Mouse (Mus musculus): ENCODE measurements around the gene Usp43. TPM values are rescaled to one million over a fixed set of nuclear protein-coding genes. Genes with fewer than 3 reads are reported as not detected.

Gene Usp43
- polyA plus RNA-seq, 1 experiment, result 3.5 TPM

DNA sequence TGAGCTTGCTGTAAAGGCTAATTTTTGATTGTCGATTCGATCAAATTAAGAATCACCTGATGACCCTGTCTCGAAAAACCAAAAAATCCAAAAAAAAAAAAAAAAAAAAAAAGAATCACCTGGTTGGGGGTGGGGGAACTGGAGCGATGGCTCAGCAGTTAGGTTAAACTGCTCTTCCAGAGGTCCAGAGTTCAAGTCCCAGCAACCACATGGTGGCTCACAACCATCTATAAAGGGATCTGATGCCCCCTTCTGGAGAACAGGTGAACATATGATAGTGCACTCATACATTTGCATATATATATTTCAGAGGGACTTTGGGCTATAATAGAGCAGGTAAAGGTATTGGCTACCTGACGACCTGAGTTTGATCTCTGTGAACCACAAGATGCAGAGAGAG, 1.8 kb upstream of the Usp43 start:
- Histone ChIP-seq H3K27me3 (ENCODE audit: control insufficient read depth, insufficient read depth, insufficient read length) (no peaks in the 10 kb centered on the region), H3ac (ENCODE audit: control insufficient read depth, insufficient read length) (no peak overlapping the region), H3K79me2 (ENCODE audit: control insufficient read depth, insufficient read depth) (no peaks in the 10 kb centered on the region), H3K4me2 (ENCODE audit: low read depth) (no peak overlapping the region), H3K36me3 (ENCODE audit: control insufficient read depth, insufficient read depth) (no peaks in the 10 kb centered on the region), H3K4me3 (no peak overlapping the region)
- TF ChIP-seq POLR2A (IDR thresholded peaks at IDR 0.05; ENCODE audit: insufficient read length, low read depth) (no peak), CEBPB (IDR thresholded peaks at IDR 0.05; ENCODE audit: insufficient read depth, poor library complexity, severe bottlenecking) (no peak), E2F4 (IDR thresholded peaks at IDR 0.05; ENCODE audit: insufficient read depth) (no peak), POLR2AphosphoS2 (IDR thresholded peaks at IDR 0.05; ENCODE audit: insufficient read length, low read depth) (no peak), MAX (IDR thresholded peaks at IDR 0.05; ENCODE audit: low read depth) (no peak), MYOD1 (IDR thresholded peaks at IDR 0.05; ENCODE audit: control insufficient read depth in 1 of 3, insufficient read length in 2 of 3, low read depth in 2 of 3) (no peak), MYOG (IDR thresholded peaks at IDR 0.05; ENCODE audit: control insufficient read depth in 1 of 3, insufficient read depth in 1 of 3, insufficient read length in 2 of 3, low read depth in 2 of 3) (no peak), TCF3 (IDR thresholded peaks at IDR 0.05; ENCODE audit: insufficient read length, low read depth) (no peak), USF1 (IDR thresholded peaks at IDR 0.05; ENCODE audit: low read depth) (no peak), TCF12 (IDR thresholded peaks at IDR 0.05; ENCODE audit: insufficient read depth, poor library complexity, severe bottlenecking) (no peak), REST (IDR thresholded peaks at IDR 0.05; ENCODE audit: insufficient read depth, insufficient read length) (no peak), SRF (IDR thresholded peaks at IDR 0.05; ENCODE audit: control insufficient read depth, insufficient read length, low read depth) (no peak)

DNA sequence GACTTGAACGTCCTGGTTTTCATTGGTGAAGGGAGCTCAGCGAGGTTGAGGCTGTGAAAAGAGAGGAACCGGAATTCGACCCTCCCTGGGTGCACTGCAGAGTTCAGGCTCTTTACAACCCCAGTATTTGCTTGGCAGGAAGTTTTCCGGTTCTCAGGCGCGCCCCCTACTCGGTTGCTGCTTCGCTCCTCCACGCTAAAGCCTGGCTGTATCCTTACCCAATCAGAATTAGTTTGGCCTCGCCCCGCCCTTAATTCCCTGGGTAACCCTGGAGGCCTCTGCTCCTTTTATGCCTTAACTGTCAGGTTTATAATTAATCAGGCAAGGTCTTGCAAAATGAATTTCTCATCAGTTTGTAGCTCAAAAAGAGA, 787 bp upstream of the Usp43 start:
- TF ChIP-seq TCF3 (IDR thresholded peaks at IDR 0.05; ENCODE audit: insufficient read length, low read depth) (no peak), POLR2AphosphoS2 (IDR thresholded peaks at IDR 0.05; ENCODE audit: insufficient read length, low read depth) (no peak), SRF (IDR thresholded peaks at IDR 0.05; ENCODE audit: control insufficient read depth, insufficient read length, low read depth) (no peak), MAX (IDR thresholded peaks at IDR 0.05; ENCODE audit: low read depth) (no peak), E2F4 (IDR thresholded peaks at IDR 0.05; ENCODE audit: insufficient read depth) (no peak), TCF12 (IDR thresholded peaks at IDR 0.05; ENCODE audit: insufficient read depth, poor library complexity, severe bottlenecking) (no peak), MYOG (IDR thresholded peaks at IDR 0.05; ENCODE audit: control insufficient read depth in 1 of 3, insufficient read depth in 1 of 3, insufficient read length in 2 of 3, low read depth in 2 of 3) (no peak), CEBPB (IDR thresholded peaks at IDR 0.05; ENCODE audit: insufficient read depth, poor library complexity, severe bottlenecking) (no peak), POLR2A (IDR thresholded peaks at IDR 0.05; ENCODE audit: insufficient read length, low read depth) (no peak)
- peak overlapping the region; percentile 33 for H3K4me3 ChIP-seq

DNA sequence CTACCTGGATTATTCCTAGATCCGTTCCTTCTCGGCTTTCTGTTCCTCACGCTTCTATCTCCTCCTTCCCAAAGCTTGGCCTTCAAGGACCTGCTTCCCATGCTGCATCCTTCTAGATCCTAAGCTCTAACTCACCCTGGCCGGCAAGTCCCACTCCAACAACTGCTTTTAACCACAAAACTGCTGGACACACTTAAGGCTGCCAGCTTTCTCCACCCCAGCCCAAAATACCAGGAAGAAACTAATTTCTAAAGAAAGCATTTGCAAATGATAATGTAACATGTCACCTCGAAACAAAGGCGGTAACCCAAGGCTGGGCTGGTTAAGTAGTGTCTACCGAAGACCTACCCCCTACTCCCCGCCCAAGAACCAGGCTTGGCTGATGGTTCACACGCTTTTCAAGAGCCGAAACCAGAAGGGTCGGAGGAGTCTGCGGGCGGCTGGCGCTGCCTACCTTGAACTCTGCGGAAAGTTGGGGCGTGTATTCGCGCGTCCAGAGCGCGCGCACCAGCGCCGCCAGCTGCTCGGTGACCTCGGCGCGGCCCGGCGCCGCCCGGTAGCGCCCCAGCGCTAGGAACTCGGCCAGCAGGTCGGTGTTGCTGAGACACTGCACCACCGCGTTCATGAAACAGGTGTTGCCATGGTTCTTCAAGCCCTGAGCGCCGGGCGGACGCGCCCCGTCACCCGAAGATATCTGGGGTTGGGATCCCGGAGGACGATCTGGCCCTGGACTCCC, 694 bp downstream of the Usp43 start:
- peak overlapping the region; percentile 33 for H3K4me3 ChIP-seq
- no peaks in the 10 kb centered on the region for H3K36me3 ChIP-seq (ENCODE audit: control insufficient read depth, insufficient read depth)
- peak overlapping the region; percentile 9 for H3ac ChIP-seq (ENCODE audit: control insufficient read depth, insufficient read length)
- peak in 2 of 3 experiments; percentile 70 to 90 for TF ChIP-seq MYOG (IDR thresholded peaks at IDR 0.05; ENCODE audit: control insufficient read depth in 1 of 3, insufficient read depth in 1 of 3, insufficient read length in 2 of 3, low read depth in 2 of 3)
- no peak for TF ChIP-seq REST (IDR thresholded peaks at IDR 0.05; ENCODE audit: insufficient read depth, insufficient read length)
- TF ChIP-seq MYOD1 (IDR thresholded peaks at IDR 0.05; ENCODE audit: control insufficient read depth in 1 of 3, insufficient read length in 2 of 3, low read depth in 2 of 3), result peak in 2 of 3 experiments; percentile 62 to 82
- TF ChIP-seq CEBPB (IDR thresholded peaks at IDR 0.05; ENCODE audit: insufficient read depth, poor library complexity, severe bottlenecking), result no peak
- no peak for TF ChIP-seq TCF12 (IDR thresholded peaks at IDR 0.05; ENCODE audit: insufficient read depth, poor library complexity, severe bottlenecking)
- no peak for TF ChIP-seq TCF3 (IDR thresholded peaks at IDR 0.05; ENCODE audit: insufficient read length, low read depth)
- no peak for TF ChIP-seq POLR2AphosphoS2 (IDR thresholded peaks at IDR 0.05; ENCODE audit: insufficient read length, low read depth)
- no peak for TF ChIP-seq MAX (IDR thresholded peaks at IDR 0.05; ENCODE audit: low read depth)
- TF ChIP-seq USF1 (IDR thresholded peaks at IDR 0.05; ENCODE audit: low read depth), result no peak
- TF ChIP-seq POLR2A (IDR thresholded peaks at IDR 0.05; ENCODE audit: insufficient read length, low read depth), result peak; percentile 25
- no peak for TF ChIP-seq SRF (IDR thresholded peaks at IDR 0.05; ENCODE audit: control insufficient read depth, insufficient read length, low read depth)
- TF ChIP-seq E2F4 (IDR thresholded peaks at IDR 0.05; ENCODE audit: insufficient read depth), result no peak
- H3K79me2 ChIP-seq (ENCODE audit: control insufficient read depth, insufficient read depth), result no peaks in the 10 kb centered on the region
- peak overlapping the region; percentile 92 for H3K4me2 ChIP-seq (ENCODE audit: low read depth)
- no peaks in the 10 kb centered on the region for H3K27me3 ChIP-seq (ENCODE audit: control insufficient read depth, insufficient read depth, insufficient read length)

More for the DNA sequence above, 787 bp upstream of the Usp43 start:
- Histone ChIP-seq H3K79me2 (ENCODE audit: control insufficient read depth, insufficient read depth) (no peaks in the 10 kb centered on the region), H3ac (ENCODE audit: control insufficient read depth, insufficient read length) (peak overlapping the region; percentile 9), H3K27me3 (ENCODE audit: control insufficient read depth, insufficient read depth, insufficient read length) (no peaks in the 10 kb centered on the region), H3K36me3 (ENCODE audit: control insufficient read depth, insufficient read depth) (no peaks in the 10 kb centered on the region), H3K4me2 (ENCODE audit: low read depth) (peak overlapping the region; percentile 92)

DNA sequence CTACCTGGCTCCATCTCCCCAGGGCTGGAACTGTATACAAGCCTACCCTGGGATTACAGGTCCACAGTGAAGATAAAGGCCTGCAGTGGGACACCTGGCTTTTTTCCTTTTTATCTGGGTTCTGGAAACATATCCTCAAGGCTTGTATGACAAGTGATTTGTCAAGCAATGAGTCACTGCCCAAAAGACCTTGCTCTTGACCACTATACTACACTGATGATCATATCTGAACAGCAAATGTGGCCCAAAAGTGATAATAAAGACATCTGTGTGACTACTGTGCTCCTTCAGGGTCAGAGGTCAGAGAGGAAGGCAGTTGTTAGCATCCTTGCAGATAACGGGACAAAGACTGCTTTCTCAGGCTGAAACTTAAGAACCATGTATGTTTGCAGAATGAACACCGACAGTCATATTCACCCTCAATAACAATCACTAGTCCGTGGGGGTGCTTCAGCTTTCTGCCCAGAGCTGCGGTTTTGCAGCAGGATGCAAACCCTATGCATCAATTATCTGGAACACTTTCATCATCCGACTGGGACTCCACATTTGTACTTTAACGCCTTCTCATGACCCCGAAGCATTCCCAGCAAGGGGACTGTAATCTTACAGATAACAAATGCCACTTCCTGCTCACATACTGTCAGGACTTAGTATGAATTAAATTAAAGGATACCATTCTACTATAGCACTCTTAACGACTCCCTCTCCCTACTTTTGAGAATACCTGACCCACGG, 1.6 kb downstream of the Usp43 start:
- no peak overlapping the region for H3ac ChIP-seq (ENCODE audit: control insufficient read depth, insufficient read length)
- no peaks in the 10 kb centered on the region for H3K79me2 ChIP-seq (ENCODE audit: control insufficient read depth, insufficient read depth)
- TF ChIP-seq CEBPB (IDR thresholded peaks at IDR 0.05; ENCODE audit: insufficient read depth, poor library complexity, severe bottlenecking), result peak; percentile 48; the same call in 1 of the 2 replicates
- TF ChIP-seq MYOG (IDR thresholded peaks at IDR 0.05; ENCODE audit: control insufficient read depth in 1 of 3, insufficient read depth in 1 of 3, insufficient read length in 2 of 3, low read depth in 2 of 3), result no peak
- no peak for TF ChIP-seq E2F4 (IDR thresholded peaks at IDR 0.05; ENCODE audit: insufficient read depth)
- peak overlapping the region; percentile 33 for H3K4me3 ChIP-seq
- H3K27me3 ChIP-seq (ENCODE audit: control insufficient read depth, insufficient read depth, insufficient read length), result no peaks in the 10 kb centered on the region
- H3K4me2 ChIP-seq (ENCODE audit: low read depth), result peak overlapping the region; percentile 92
- H3K36me3 ChIP-seq (ENCODE audit: control insufficient read depth, insufficient read depth), result no peaks in the 10 kb centered on the region
